Mouse (Mus musculus): ENCODE measurements around the gene Trp53rkb. TPM values are rescaled to one million over a fixed set of nuclear protein-coding genes. Genes with fewer than 3 reads are reported as not detected.

Trp53rkb gene
- polyA plus RNA-seq, 1 experiment from 2014 or later: 1.8 TPM

DNA sequence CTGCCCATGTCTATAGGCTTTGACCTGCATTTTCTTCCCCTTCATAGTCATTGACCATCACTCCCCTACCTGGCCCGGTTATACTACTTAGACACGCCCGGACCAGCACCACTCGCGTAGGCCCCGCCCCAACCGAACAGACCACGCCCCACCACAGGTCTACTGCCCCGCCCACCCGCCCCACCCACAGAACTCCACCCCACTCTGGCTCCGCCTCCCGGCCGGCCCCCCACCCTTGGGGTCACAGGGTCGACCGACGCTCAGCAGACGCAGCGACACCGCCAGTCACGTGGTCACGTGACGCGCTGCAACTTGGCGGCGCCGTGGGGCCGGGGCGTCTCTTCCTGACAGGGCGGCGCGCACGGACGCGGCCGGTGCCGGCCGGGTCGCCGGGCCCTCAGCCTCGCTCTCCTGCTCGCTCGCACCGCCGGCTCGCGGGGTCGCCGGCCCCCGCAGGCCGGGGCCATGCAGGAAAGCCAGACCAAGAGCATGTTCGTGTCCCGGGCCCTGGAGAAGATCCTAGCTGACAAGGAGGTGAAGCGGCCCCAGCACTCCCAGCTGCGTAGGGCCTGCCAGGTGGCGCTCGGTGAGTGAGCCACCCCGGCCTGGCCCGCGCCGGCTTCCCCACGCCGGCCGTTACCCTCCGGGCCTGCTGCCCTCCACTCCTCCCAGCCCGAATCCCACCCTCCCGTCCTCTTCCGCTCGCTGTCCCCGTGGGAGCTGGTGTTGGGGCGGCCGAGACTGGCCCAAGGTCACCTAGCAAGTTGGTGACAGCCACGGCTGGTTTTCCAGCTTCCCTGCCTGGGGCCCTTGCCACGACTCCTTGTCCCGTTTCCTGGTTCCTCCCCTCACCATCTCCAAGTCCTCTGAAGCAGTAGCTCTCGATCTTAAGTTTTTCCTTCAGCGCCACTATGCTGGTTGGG lies 13.2 kb downstream of the Trp53rkb start, which contains the start of gene Arfgef2:
Arfgef2 (plus strand) TSS at position 339 of the 923 bp plus-strand sequence.
- H3K9me3 ChIP-seq (replicated peaks; ENCODE audit: control insufficient read depth, low read length): no peaks in the 10 kb centered on the region
- H3K4me2 ChIP-seq (ENCODE audit: low read depth, low read length): peak within 1 kb of the TSS; percentile 94
- peak within 1 kb of the TSS; percentile 91 for H3K9ac ChIP-seq (ENCODE audit: low read depth, low read length)
- H3K27ac ChIP-seq (ENCODE audit: low read length): peak within 1 kb of the TSS; percentile 82
- ATAC-seq (ENCODE audit: low read depth): peak; percentile 93
- H3K36me3 ChIP-seq (ENCODE audit: control insufficient read depth, insufficient read depth): no peaks in the 10 kb centered on the region
- no peaks in the 10 kb centered on the region; the same call in none of the 2 replicates for H3K27me3 ChIP-seq (ENCODE audit: control insufficient read depth, insufficient read depth, low read depth, low read length)
- H3K4me1 ChIP-seq (ENCODE audit: control insufficient read depth, low read depth, low read length): peaks cover 27% of the 10 kb centered on the region
- peak within 1 kb of the TSS; percentile 90 for H3K4me3 ChIP-seq (ENCODE audit: low read depth, low read length)
- WGBS (ENCODE audit: insufficient replicate concordance): under 1% methylated on average over 70 of the region's 76 CpGs

DNA sequence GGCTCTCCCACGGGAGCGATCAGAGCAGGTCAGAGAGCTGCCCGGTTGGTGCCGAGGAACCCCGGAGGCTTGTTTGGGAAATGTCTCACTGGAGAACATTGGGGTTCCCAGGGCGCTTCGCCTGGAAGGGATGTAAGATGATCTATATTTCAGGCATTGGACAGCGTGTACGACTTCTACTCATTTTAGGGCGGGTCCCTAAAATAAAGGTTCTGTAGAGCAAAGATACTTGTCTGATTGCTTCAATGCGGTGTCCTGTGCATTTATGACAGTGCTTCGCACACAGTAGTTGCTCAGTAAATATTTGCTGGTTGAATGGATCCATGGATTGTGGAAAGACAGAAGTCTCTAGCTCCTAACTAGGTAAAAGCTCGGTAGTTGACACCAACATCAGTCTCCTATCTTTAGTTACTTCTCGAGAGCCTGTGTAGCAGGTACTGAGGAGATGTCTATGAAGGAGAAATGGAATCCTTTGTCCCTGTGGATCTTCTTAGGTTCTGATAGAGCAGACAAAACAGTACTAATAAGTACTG lies 13.9 kb downstream of the Trp53rkb start:
- H3K4me3 ChIP-seq (ENCODE audit: low read depth, low read length): peak overlapping the region; percentile 90
- H3K27ac ChIP-seq (ENCODE audit: low read length): peak overlapping the region; percentile 82
- peaks cover 27% of the 10 kb centered on the region for H3K4me1 ChIP-seq (ENCODE audit: control insufficient read depth, low read depth, low read length)
- H3K27me3 ChIP-seq (ENCODE audit: control insufficient read depth, insufficient read depth, low read depth, low read length): no peaks in the 10 kb centered on the region; the same call in none of the 2 replicates
- 7% methylated on average over 14 of the region's 14 CpGs for WGBS (ENCODE audit: insufficient replicate concordance)
- H3K9me3 ChIP-seq (replicated peaks; ENCODE audit: control insufficient read depth, low read length): no peaks in the 10 kb centered on the region
- H3K36me3 ChIP-seq (ENCODE audit: control insufficient read depth, insufficient read depth): no peaks in the 10 kb centered on the region
- peak overlapping the region; percentile 94 for H3K4me2 ChIP-seq (ENCODE audit: low read depth, low read length)
- H3K9ac ChIP-seq (ENCODE audit: low read depth, low read length): peak overlapping the region; percentile 91
- peak; percentile 26 for ATAC-seq (ENCODE audit: low read depth)

DNA sequence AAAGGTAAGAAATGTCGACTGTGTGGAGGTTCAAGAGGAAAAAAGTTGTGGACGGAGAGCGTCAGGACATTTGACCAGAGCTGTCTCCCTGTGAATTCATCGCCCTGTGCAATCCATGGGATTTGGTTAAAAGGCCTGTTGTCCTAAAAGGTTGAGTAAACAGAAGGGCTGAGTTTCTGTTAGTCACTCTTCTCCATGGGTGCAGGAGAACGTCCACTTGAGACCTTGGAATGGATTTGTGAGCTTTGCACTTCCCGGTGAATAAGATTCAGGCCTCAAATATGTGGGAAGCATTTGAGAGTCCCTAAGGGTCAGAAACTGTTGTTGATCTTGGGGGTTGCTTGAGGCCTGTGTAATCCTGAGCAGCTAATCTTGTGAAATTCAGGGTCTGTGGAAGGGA lies 14.5 kb downstream of the Trp53rkb start:
- H3K27me3 ChIP-seq (ENCODE audit: control insufficient read depth, insufficient read depth, low read depth, low read length): no peaks in the 10 kb centered on the region; the same call in none of the 2 replicates
- peak overlapping the region; percentile 94 for H3K4me2 ChIP-seq (ENCODE audit: low read depth, low read length)
- ATAC-seq (ENCODE audit: low read depth): no peak
- peaks cover 27% of the 10 kb centered on the region for H3K4me1 ChIP-seq (ENCODE audit: control insufficient read depth, low read depth, low read length)
- peak overlapping the region; percentile 82 for H3K27ac ChIP-seq (ENCODE audit: low read length)
- H3K9ac ChIP-seq (ENCODE audit: low read depth, low read length): peak overlapping the region; percentile 91
- H3K9me3 ChIP-seq (replicated peaks; ENCODE audit: control insufficient read depth, low read length): no peaks in the 10 kb centered on the region
- H3K36me3 ChIP-seq (ENCODE audit: control insufficient read depth, insufficient read depth): no peaks in the 10 kb centered on the region
- 61% methylated on average over 6 of the region's 6 CpGs for WGBS (ENCODE audit: insufficient replicate concordance)
- peak overlapping the region; percentile 90 for H3K4me3 ChIP-seq (ENCODE audit: low read depth, low read length)

DNA sequence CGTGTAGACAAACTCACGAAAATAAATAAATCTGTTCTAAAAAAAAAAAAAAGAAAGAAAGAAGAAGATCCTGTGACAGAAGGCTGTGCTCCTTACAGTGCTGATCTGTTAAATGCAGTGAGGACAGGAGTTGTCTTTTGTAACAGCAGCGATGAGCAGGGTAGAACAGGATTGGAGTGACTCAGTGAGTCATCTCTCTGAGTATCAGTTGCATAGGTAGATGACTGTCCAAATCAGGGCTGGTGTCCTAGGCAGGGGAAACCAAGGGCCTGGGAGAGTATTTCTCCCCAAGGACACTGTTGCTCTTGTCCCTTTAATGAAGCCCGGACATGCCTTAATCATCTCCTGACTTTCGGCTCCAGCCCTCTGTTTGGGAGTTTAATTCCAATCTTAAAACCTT lies 17.2 kb downstream of the Trp53rkb start:
- H3K4me1 ChIP-seq (ENCODE audit: control insufficient read depth, low read depth, low read length): peaks cover 27% of the 10 kb centered on the region
- no peaks in the 10 kb centered on the region for H3K36me3 ChIP-seq (ENCODE audit: control insufficient read depth, insufficient read depth)
- H3K27ac ChIP-seq (ENCODE audit: low read length): no peak overlapping the region
- H3K9ac ChIP-seq (ENCODE audit: low read depth, low read length): no peak overlapping the region
- no peak overlapping the region for H3K4me3 ChIP-seq (ENCODE audit: low read depth, low read length)
- H3K4me2 ChIP-seq (ENCODE audit: low read depth, low read length): no peak overlapping the region
- no peaks in the 10 kb centered on the region for H3K9me3 ChIP-seq (replicated peaks; ENCODE audit: control insufficient read depth, low read length)
- H3K27me3 ChIP-seq (ENCODE audit: control insufficient read depth, insufficient read depth, low read depth, low read length): no peaks in the 10 kb centered on the region; the same call in 1 of the 2 replicates
- 86% methylated on average over 5 of the region's 5 CpGs for WGBS (ENCODE audit: insufficient replicate concordance)
- ATAC-seq (ENCODE audit: low read depth): no peak

DNA sequence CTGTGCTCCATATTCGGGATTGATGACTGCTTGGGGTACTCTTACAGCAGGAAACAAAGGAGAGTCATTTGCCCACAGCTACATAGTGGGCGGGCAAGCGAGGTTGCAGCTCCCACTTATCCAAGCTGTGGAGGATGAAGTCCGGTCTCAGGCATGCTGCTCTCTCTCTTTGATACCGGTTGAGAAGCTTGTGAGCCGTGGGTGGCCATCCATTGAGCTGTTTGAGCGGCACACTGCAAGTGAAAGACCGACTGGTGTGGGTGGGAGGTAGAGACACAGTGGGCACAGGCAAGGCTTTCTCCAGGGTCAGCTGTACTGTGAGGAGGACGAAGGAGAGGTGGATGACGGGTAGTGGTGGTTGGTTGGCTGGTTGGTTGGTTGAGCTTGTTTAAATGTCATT lies 18.5 kb downstream of the Trp53rkb start:
- no peak overlapping the region for H3K27ac ChIP-seq (ENCODE audit: low read length)
- no peak for ATAC-seq (ENCODE audit: low read depth)
- no peak overlapping the region for H3K4me2 ChIP-seq (ENCODE audit: low read depth, low read length)
- no peaks in the 10 kb centered on the region for H3K27me3 ChIP-seq (ENCODE audit: control insufficient read depth, insufficient read depth, low read depth, low read length)
- no peak overlapping the region for H3K4me3 ChIP-seq (ENCODE audit: low read depth, low read length)
- no peaks in the 10 kb centered on the region for H3K36me3 ChIP-seq (ENCODE audit: control insufficient read depth, insufficient read depth)
- H3K9ac ChIP-seq (ENCODE audit: low read depth, low read length): no peak overlapping the region
- no peaks in the 10 kb centered on the region for H3K9me3 ChIP-seq (replicated peaks; ENCODE audit: control insufficient read depth, low read length)
- H3K4me1 ChIP-seq (ENCODE audit: control insufficient read depth, low read depth, low read length): peaks cover 23% of the 10 kb centered on the region
- 80% methylated on average over 10 of the region's 10 CpGs for WGBS (ENCODE audit: insufficient replicate concordance)

GRCm38 (mm10) chr2:166818463-166819143 lies 26.3 kb downstream of the Trp53rkb start:
- no peak for ATAC-seq (ENCODE audit: low read depth)
- Histone ChIP-seq H3K36me3 (ENCODE audit: control insufficient read depth, insufficient read depth) (no peaks in the 10 kb centered on the region), H3K4me1 (ENCODE audit: control insufficient read depth, low read depth, low read length) (peaks cover 16% of the 10 kb centered on the region), H3K27me3 (ENCODE audit: control insufficient read depth, insufficient read depth, low read depth, low read length) (no peaks in the 10 kb centered on the region), H3K4me3 (ENCODE audit: low read depth, low read length) (no peak overlapping the region), H3K4me2 (ENCODE audit: low read depth, low read length) (no peak overlapping the region), H3K9ac (ENCODE audit: low read depth, low read length) (no peak overlapping the region), H3K9me3 (replicated peaks; ENCODE audit: control insufficient read depth, low read length) (no peaks in the 10 kb centered on the region), H3K27ac (ENCODE audit: low read length) (no peak overlapping the region)
- 79% methylated on average over 9 of the region's 9 CpGs for WGBS (ENCODE audit: insufficient replicate concordance)

DNA sequence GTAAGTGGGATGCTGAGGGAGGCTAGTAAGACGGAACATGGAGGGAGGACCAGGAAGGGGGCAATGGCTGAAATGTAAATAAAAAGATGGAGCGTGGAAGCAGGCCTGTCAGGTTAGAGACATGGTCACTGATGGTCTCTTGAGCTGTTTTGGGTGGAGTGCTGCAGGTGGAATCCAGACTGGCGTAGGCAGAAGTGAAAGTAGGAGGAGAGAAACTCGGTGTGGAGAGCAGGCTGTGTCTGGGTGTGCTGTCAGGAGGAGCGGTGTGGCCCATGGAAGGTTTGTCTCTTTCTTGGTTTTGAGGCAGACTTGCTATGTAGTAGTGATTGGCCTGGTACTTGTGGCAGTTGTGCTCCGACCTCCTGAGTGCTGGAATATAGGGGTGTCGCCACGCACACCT lies 27.5 kb downstream of the Trp53rkb start:
- Histone ChIP-seq H3K4me3 (ENCODE audit: low read depth, low read length) (no peak overlapping the region), H3K4me2 (ENCODE audit: low read depth, low read length) (no peak overlapping the region), H3K27me3 (ENCODE audit: control insufficient read depth, insufficient read depth, low read depth, low read length) (no peaks in the 10 kb centered on the region), H3K36me3 (ENCODE audit: control insufficient read depth, insufficient read depth) (no peaks in the 10 kb centered on the region), H3K9me3 (replicated peaks; ENCODE audit: control insufficient read depth, low read length) (no peaks in the 10 kb centered on the region), H3K27ac (ENCODE audit: low read length) (no peak overlapping the region), H3K9ac (ENCODE audit: low read depth, low read length) (no peak overlapping the region), H3K4me1 (ENCODE audit: control insufficient read depth, low read depth, low read length) (peaks cover 16% of the 10 kb centered on the region)
- WGBS (ENCODE audit: insufficient replicate concordance): 76% methylated on average over 8 of the region's 8 CpGs
- no peak for ATAC-seq (ENCODE audit: low read depth)

DNA sequence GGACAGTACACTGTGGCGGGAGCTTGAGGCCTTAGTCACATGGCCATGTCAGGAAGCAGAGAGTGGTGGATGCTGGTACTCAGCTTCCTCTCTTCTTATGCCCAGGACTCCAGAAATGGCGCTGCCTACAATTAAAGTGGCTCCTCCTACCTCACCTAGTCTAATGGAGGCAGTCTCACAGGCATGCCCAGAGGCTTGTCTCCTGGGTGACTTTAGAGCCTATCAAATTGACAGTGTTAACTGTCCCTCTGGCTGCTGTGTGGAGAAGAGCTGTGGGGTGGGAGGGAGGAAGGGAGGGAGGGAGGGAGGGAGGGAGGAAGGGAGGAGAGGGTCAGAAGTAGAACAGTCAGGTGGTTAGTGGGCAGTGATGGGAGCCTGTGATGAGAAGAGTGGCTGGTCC lies 28.5 kb downstream of the Trp53rkb start:
- no peak overlapping the region for H3K27ac ChIP-seq (ENCODE audit: low read length)
- no peaks in the 10 kb centered on the region for H3K27me3 ChIP-seq (ENCODE audit: control insufficient read depth, insufficient read depth, low read depth, low read length)
- no peak overlapping the region for H3K4me2 ChIP-seq (ENCODE audit: low read depth, low read length)
- no peaks in the 10 kb centered on the region for H3K9me3 ChIP-seq (replicated peaks; ENCODE audit: control insufficient read depth, low read length)
- no peak overlapping the region for H3K9ac ChIP-seq (ENCODE audit: low read depth, low read length)
- H3K4me3 ChIP-seq (ENCODE audit: low read depth, low read length): no peak overlapping the region
- H3K4me1 ChIP-seq (ENCODE audit: control insufficient read depth, low read depth, low read length): peaks cover 19% of the 10 kb centered on the region
- no peak for ATAC-seq (ENCODE audit: low read depth)
- 16% methylated on average over 2 of the region's 2 CpGs for WGBS (ENCODE audit: insufficient replicate concordance)
- no peaks in the 10 kb centered on the region for H3K36me3 ChIP-seq (ENCODE audit: control insufficient read depth, insufficient read depth)
